Mouse (Mus musculus): ENCODE results near the gene Stard3.

DNA sequence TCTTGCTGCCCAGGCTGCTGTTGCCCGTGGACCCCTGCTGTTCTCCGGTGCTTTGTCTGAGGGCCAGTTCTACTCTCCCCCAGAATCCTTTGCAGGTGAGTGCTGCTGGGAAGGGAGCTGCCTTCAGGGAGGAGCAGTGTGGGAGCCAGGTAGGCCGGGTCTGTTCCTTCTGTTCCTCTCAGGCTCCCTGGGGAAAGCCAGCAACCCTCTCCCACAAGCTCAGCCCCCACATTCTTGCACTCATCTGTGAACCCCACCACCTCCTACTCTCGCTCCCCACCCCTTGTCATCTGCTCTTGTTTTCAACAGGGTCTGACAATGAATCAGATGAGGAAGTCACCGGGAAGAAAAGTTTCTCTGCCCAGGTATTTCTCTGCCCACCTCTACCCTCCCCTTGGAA is 18.6 kb downstream of the Stard3 start:
- TF ChIP-seq POLR2A (IDR thresholded peaks at IDR 0.05; ENCODE audit: borderline replicate concordance, extremely low read depth, low read depth, low read length): no peak
- TF ChIP-seq CTCF (IDR thresholded peaks at IDR 0.05; ENCODE audit: insufficient read depth, low read length): no peak
